Mouse (Mus musculus) c-Kit-positive CD71-negative TER-119-negative erythroid progenitor cells, embryonic 14.5 days (primary cell): ENCODE measurements around the gene Cog3.
"Not testable (repeated sequence)": the region's sequence is repeated elsewhere in the genome, so short reads cannot be mapped to it uniquely, and the experiment has no call there.

Experiments used
- DNase-seq: peaks from one replicate; pipeline ENCODE4 v3.0.0-alpha.2; 2013; ENCODE audit warnings: low read depth

Cog3 gene

GRCm38 (mm10) chr14:75753991-75754817 lies at the start of gene Cog3:
Gene Cog3, minus strand, starts transcription at chr14:75754517.
- peak; percentile 84 for DNase-seq

- no peak for DNase-seq
Measured at GRCm38 (mm10) chr14:75797769-75798386, 43.6 kb upstream of the Cog3 start.

GRCm38 (mm10) chr14:75795918-75796317 lies 41.6 kb upstream of the Cog3 start:
- no peak for DNase-seq

GRCm38 (mm10) chr14:75794726-75795125 lies 40.4 kb upstream of the Cog3 start:
- no peak for DNase-seq

GRCm38 (mm10) chr14:75794324-75794723 lies 40.0 kb upstream of the Cog3 start:
- DNase-seq, result no peak

GRCm38 (mm10) chr14:75793110-75793509 lies 38.8 kb upstream of the Cog3 start:
- no peak for DNase-seq

- DNase-seq, result no peak
Measured at GRCm38 (mm10) chr14:75791372-75791771, 37.1 kb upstream of the Cog3 start.

- no peak for DNase-seq
Measured at GRCm38 (mm10) chr14:75790411-75790996, 36.2 kb upstream of the Cog3 start.

- DNase-seq, result no peak
Measured at GRCm38 (mm10) chr14:75789291-75789690, 35.0 kb upstream of the Cog3 start.

GRCm38 (mm10) chr14:75787794-75788175 lies 33.5 kb upstream of the Cog3 start:
- peak; percentile 29 for DNase-seq

- DNase-seq, result peak; percentile 90
Measured at GRCm38 (mm10) chr14:75786868-75787793, 32.8 kb upstream of the Cog3 start, which contains the start of gene Slc25a30. Gene Slc25a30, minus strand, starts transcription at chr14:75787037.

GRCm38 (mm10) chr14:75786424-75786867 lies 32.1 kb upstream of the Cog3 start:
- DNase-seq, result peak; percentile 28

- DNase-seq, result no peak
Measured at GRCm38 (mm10) chr14:75779913-75780312, 25.6 kb upstream of the Cog3 start.

GRCm38 (mm10) chr14:75776637-75777036 lies 22.3 kb upstream of the Cog3 start:
- no peak for DNase-seq

GRCm38 (mm10) chr14:75773431-75773830 lies 19.1 kb upstream of the Cog3 start:
- no peak for DNase-seq

GRCm38 (mm10) chr14:75772407-75772806 lies 18.1 kb upstream of the Cog3 start:
- DNase-seq, result not testable (repeated sequence)

GRCm38 (mm10) chr14:75771101-75771501 lies 16.8 kb upstream of the Cog3 start:
- DNase-seq, result no peak

- no peak for DNase-seq
Measured at GRCm38 (mm10) chr14:75769334-75769733, 15.0 kb upstream of the Cog3 start.

GRCm38 (mm10) chr14:75768275-75768608 lies 13.9 kb upstream of the Cog3 start:
- no peak for DNase-seq

GRCm38 (mm10) chr14:75767492-75768274 lies 13.4 kb upstream of the Cog3 start:
- DNase-seq, result no peak
